Mouse (Mus musculus): ENCODE measurements around the gene Prkar2b. TPM values are rescaled to one million over a fixed set of nuclear protein-coding genes. Genes with fewer than 3 reads are reported as not detected.
"Not testable (repeated sequence)": the region's sequence is repeated elsewhere in the genome, so short reads cannot be mapped to it uniquely, and the experiment has no call there.

The Prkar2b gene
- polyA plus RNA-seq, 1 experiment from 2014 or later = 16.2 TPM

- H3K27me3 ChIP-seq = no peaks in the 10 kb centered on the region
- H3K9me3 ChIP-seq = no peaks in the 10 kb centered on the region
- 43% methylated on average over 7 of the region's 7 CpGs for WGBS
- no peak overlapping the region for H3K4me2 ChIP-seq
- no peak overlapping the region for H3K4me3 ChIP-seq
- no peak for ATAC-seq (ENCODE audit: insufficient number of reproducible peaks, low FRiP score, low TSS enrichment, low read depth)
- H3K9ac ChIP-seq = no peak overlapping the region
- H3K27ac ChIP-seq = no peak overlapping the region
- H3K4me1 ChIP-seq = no peaks in the 10 kb centered on the region
- H3K36me3 ChIP-seq = no peaks in the 10 kb centered on the region
These were observed 43.3 kb downstream of the Prkar2b start for GRCm38 (mm10) chr12:32017636-32018375.

- H3K9ac ChIP-seq = no peak overlapping the region
- H3K4me2 ChIP-seq = no peak overlapping the region
- H3K27me3 ChIP-seq = no peaks in the 10 kb centered on the region
- H3K27ac ChIP-seq = no peak overlapping the region
- ATAC-seq (ENCODE audit: insufficient number of reproducible peaks, low FRiP score, low TSS enrichment, low read depth) = no peak
- H3K36me3 ChIP-seq = no peaks in the 10 kb centered on the region
- H3K9me3 ChIP-seq = no peaks in the 10 kb centered on the region
- H3K4me3 ChIP-seq = no peak overlapping the region
- 82% methylated on average over 6 of the region's 6 CpGs for WGBS
- no peaks in the 10 kb centered on the region for H3K4me1 ChIP-seq
These were observed 44.6 kb downstream of the Prkar2b start for GRCm38 (mm10) chr12:32016472-32016871.

- H3K36me3 ChIP-seq = no peaks in the 10 kb centered on the region
- no peaks in the 10 kb centered on the region for H3K27me3 ChIP-seq
- no peak overlapping the region for H3K4me3 ChIP-seq
- H3K27ac ChIP-seq = no peak overlapping the region
- no peak overlapping the region for H3K4me2 ChIP-seq
- no peaks in the 10 kb centered on the region for H3K9me3 ChIP-seq
- no peak overlapping the region for H3K9ac ChIP-seq
- no peaks in the 10 kb centered on the region for H3K4me1 ChIP-seq
- WGBS = 28% methylated on average over 6 of the region's 6 CpGs
- ATAC-seq (ENCODE audit: insufficient number of reproducible peaks, low FRiP score, low TSS enrichment, low read depth) = peak; percentile 40; the same call in 1 of the 2 replicates
These were observed 45.8 kb downstream of the Prkar2b start for GRCm38 (mm10) chr12:32015268-32015769.

GRCm38 (mm10) chr12:32014811-32015210 is 46.3 kb downstream of the Prkar2b start:
- Histone ChIP-seq H3K4me3 (no peak overlapping the region), H3K4me2 (no peak overlapping the region), H3K9ac (no peak overlapping the region), H3K36me3 (no peaks in the 10 kb centered on the region), H3K4me1 (no peaks in the 10 kb centered on the region), H3K27ac (no peak overlapping the region), H3K27me3 (no peaks in the 10 kb centered on the region), H3K9me3 (no peaks in the 10 kb centered on the region)
- 54% methylated on average over 7 of the region's 7 CpGs for WGBS
- no peak for ATAC-seq (ENCODE audit: insufficient number of reproducible peaks, low FRiP score, low TSS enrichment, low read depth)

GRCm38 (mm10) chr12:32012169-32012568 is 48.9 kb downstream of the Prkar2b start:
- Histone ChIP-seq H3K9ac (no peak overlapping the region), H3K27me3 (no peaks in the 10 kb centered on the region), H3K9me3 (no peaks in the 10 kb centered on the region), H3K36me3 (no peaks in the 10 kb centered on the region), H3K4me1 (no peaks in the 10 kb centered on the region; the same call in 1 of the 2 replicates), H3K4me3 (no peak overlapping the region), H3K27ac (no peak overlapping the region), H3K4me2 (no peak overlapping the region)
- 52% methylated on average over 2 of the region's 2 CpGs for WGBS
- ATAC-seq (ENCODE audit: insufficient number of reproducible peaks, low FRiP score, low TSS enrichment, low read depth) = no peak

- H3K36me3 ChIP-seq = no peaks in the 10 kb centered on the region
- no peak for ATAC-seq (ENCODE audit: insufficient number of reproducible peaks, low FRiP score, low TSS enrichment, low read depth)
- H3K4me2 ChIP-seq = no peak overlapping the region
- 83% methylated on average over 5 of the region's 5 CpGs for WGBS
- H3K9ac ChIP-seq = no peak overlapping the region
- no peak overlapping the region for H3K27ac ChIP-seq
- no peaks in the 10 kb centered on the region for H3K9me3 ChIP-seq
- no peak overlapping the region for H3K4me3 ChIP-seq
- no peaks in the 10 kb centered on the region; the same call in 1 of the 2 replicates for H3K4me1 ChIP-seq
- no peaks in the 10 kb centered on the region for H3K27me3 ChIP-seq
These were observed 50.0 kb downstream of the Prkar2b start for GRCm38 (mm10) chr12:32011128-32011527.

GRCm38 (mm10) chr12:32009985-32010369 is 51.1 kb downstream of the Prkar2b start:
- not testable (repeated sequence) for H3K4me1 ChIP-seq; ATAC-seq (ENCODE audit: insufficient number of reproducible peaks, low FRiP score, low TSS enrichment, low read depth); H3K9me3 ChIP-seq; H3K27me3 ChIP-seq; H3K9ac ChIP-seq; H3K4me2 ChIP-seq; H3K36me3 ChIP-seq; H3K4me3 ChIP-seq; H3K27ac ChIP-seq
- WGBS = 53% methylated on average over 5 of the region's 6 CpGs

- Histone ChIP-seq H3K4me1 (no peaks in the 10 kb centered on the region; the same call in 1 of the 2 replicates), H3K36me3 (no peaks in the 10 kb centered on the region), H3K27me3 (no peaks in the 10 kb centered on the region), H3K4me2 (no peak overlapping the region), H3K27ac (no peak overlapping the region), H3K9me3 (no peaks in the 10 kb centered on the region), H3K4me3 (no peak overlapping the region), H3K9ac (no peak overlapping the region)
- 16% methylated on average over 8 of the region's 8 CpGs for WGBS
- no peak for ATAC-seq (ENCODE audit: insufficient number of reproducible peaks, low FRiP score, low TSS enrichment, low read depth)
These were observed 51.7 kb downstream of the Prkar2b start for GRCm38 (mm10) chr12:32009267-32009984.

- no peaks in the 10 kb centered on the region for H3K36me3 ChIP-seq
- no peak overlapping the region for H3K4me3 ChIP-seq
- no peak overlapping the region for H3K9ac ChIP-seq
- H3K9me3 ChIP-seq = no peaks in the 10 kb centered on the region
- no peak overlapping the region for H3K27ac ChIP-seq
- ATAC-seq (ENCODE audit: insufficient number of reproducible peaks, low FRiP score, low TSS enrichment, low read depth) = no peak
- 61% methylated on average over 5 of the region's 5 CpGs for WGBS
- no peaks in the 10 kb centered on the region for H3K27me3 ChIP-seq
- H3K4me2 ChIP-seq = no peak overlapping the region
- H3K4me1 ChIP-seq = no peaks in the 10 kb centered on the region; the same call in 1 of the 2 replicates
These were observed 52.4 kb downstream of the Prkar2b start for GRCm38 (mm10) chr12:32008728-32009127.

- 83% methylated on average over 4 of the region's 4 CpGs for WGBS
- Histone ChIP-seq H3K9ac (no peak overlapping the region), H3K27ac (no peak overlapping the region), H3K4me3 (no peak overlapping the region), H3K4me2 (no peak overlapping the region), H3K4me1 (no peaks in the 10 kb centered on the region; the same call in 1 of the 2 replicates), H3K27me3 (no peaks in the 10 kb centered on the region), H3K36me3 (no peaks in the 10 kb centered on the region), H3K9me3 (no peaks in the 10 kb centered on the region)
- no peak for ATAC-seq (ENCODE audit: insufficient number of reproducible peaks, low FRiP score, low TSS enrichment, low read depth)
These were observed 53.5 kb downstream of the Prkar2b start for GRCm38 (mm10) chr12:32007646-32008045.

- Histone ChIP-seq H3K36me3 (no peaks in the 10 kb centered on the region), H3K27ac (no peak overlapping the region), H3K27me3 (no peaks in the 10 kb centered on the region), H3K4me2 (no peak overlapping the region), H3K9ac (no peak overlapping the region), H3K4me1 (no peaks in the 10 kb centered on the region; the same call in 1 of the 2 replicates), H3K9me3 (no peaks in the 10 kb centered on the region), H3K4me3 (no peak overlapping the region)
- ATAC-seq (ENCODE audit: insufficient number of reproducible peaks, low FRiP score, low TSS enrichment, low read depth) = no peak
- WGBS = 80% methylated on average over 8 of the region's 8 CpGs
These were observed 54.1 kb downstream of the Prkar2b start for GRCm38 (mm10) chr12:32007040-32007439.

GRCm38 (mm10) chr12:32006391-32006929 is 54.6 kb downstream of the Prkar2b start:
- WGBS = 87% methylated on average over 10 of the region's 10 CpGs

More at GRCm38 (mm10) chr12:32006391-32006929, 54.6 kb downstream of the Prkar2b start:
- Histone ChIP-seq H3K4me2 (no peak overlapping the region), H3K27ac (no peak overlapping the region), H3K9ac (no peak overlapping the region), H3K27me3 (no peaks in the 10 kb centered on the region), H3K36me3 (no peaks in the 10 kb centered on the region), H3K4me1 (no peaks in the 10 kb centered on the region; the same call in 1 of the 2 replicates), H3K4me3 (no peak overlapping the region), H3K9me3 (no peaks in the 10 kb centered on the region)
- ATAC-seq (ENCODE audit: insufficient number of reproducible peaks, low FRiP score, low TSS enrichment, low read depth) = no peak

Measured in limb, embryonic 15.5 days (tissue).